Mouse (Mus musculus) CH12.LX (cell line): ENCODE measurements around the gene Col24a1.

Experiments
- CHD2 ChIP-seq: IDR thresholded peaks from 2 replicates; pipeline ENCODE4 v1.6.1; 2011; ENCODE audit warnings: low read length, improper control_type of control experiment
- CTCF ChIP-seq, 2 experiments: IDR thresholded peaks in 1 of 2; conservative IDR thresholded peaks in 1 of 2; 2 replicates each; pipeline ENCODE4 v1.5.1; 2011 to 2012; ENCODE audit warnings: low read depth in 2 of 2, low read length in 2 of 2, improper control_type of control experiment in 1 of 2, inconsistent platforms in 1 of 2, mild to moderate bottlenecking in 1 of 2, moderate library complexity in 1 of 2
- EP300 ChIP-seq: IDR thresholded peaks from 2 replicates; pipeline ENCODE4 v1.6.1; 2011; ENCODE audit warnings: low read length, improper control_type of control experiment
- JUN ChIP-seq: IDR thresholded peaks from 2 replicates; pipeline ENCODE4 v1.6.1; 2011; ENCODE audit warnings: low read depth, mild to moderate bottlenecking, low read length, improper control_type of control experiment, moderate library complexity; ENCODE audit not compliant: insufficient read depth
- POLR2A ChIP-seq: IDR thresholded peaks from 2 replicates; pipeline ENCODE4 v1.6.1; 2011; ENCODE audit warnings: low read depth, mild to moderate bottlenecking, improper control_type of control experiment, low read length
- POLR2AphosphoS2 ChIP-seq: IDR thresholded peaks from 2 replicates; pipeline ENCODE4 v1.6.1; 2011; ENCODE audit warnings: low read depth, low read length, improper control_type of control experiment
- UBTF ChIP-seq: IDR thresholded peaks from 2 replicates; pipeline ENCODE4 v1.6.1; 2012; ENCODE audit warnings: low read depth, mild to moderate bottlenecking, inconsistent platforms, low read length, improper control_type of control experiment, moderate library complexity
- USF2 ChIP-seq: conservative IDR thresholded peaks from 2 replicates; pipeline ENCODE4 v1.6.1; 2011; ENCODE audit warnings: low read depth, low read length, improper control_type of control experiment
- ZKSCAN1 ChIP-seq: IDR thresholded peaks from 2 replicates; pipeline ENCODE4 v1.6.1; 2012; ENCODE audit warnings: low read depth, inconsistent platforms, low read length, improper control_type of control experiment, borderline replicate concordance

GRCm38 (mm10) chr3:145391986-145392659 is 99.9 kb downstream of the Col24a1 start:
- no peak for TF ChIP-seq CTCF (conservative IDR thresholded peaks at IDR 0.05 in 1 of 2, IDR thresholded peaks at IDR 0.05 in 1 of 2; ENCODE audit: low read depth in 2 of 2, low read length in 2 of 2)
- no peak for TF ChIP-seq USF2
- no peak for TF ChIP-seq ZKSCAN1
- no peak for TF ChIP-seq POLR2AphosphoS2
- TF ChIP-seq CHD2, result no peak
- no peak for TF ChIP-seq UBTF
- no peak for TF ChIP-seq POLR2A
- TF ChIP-seq JUN, result no peak; the same call in 1 of the 2 replicates
- TF ChIP-seq EP300, result peak; percentile 92
